Mouse (Mus musculus) fat pad, adult 2 months (tissue): Measurements from ENCODE around the gene H2-DMb1.
A peak's percentile ranks its signal among the peaks of the same experiment; 100 is the strongest.

Experiments used
- DNase-seq: peaks from one replicate; pipeline ENCODE4 v3.0.0-alpha.2; 2011; ENCODE audit warnings: low read depth, low spot score; ENCODE audit errors: extremely low read depth

The H2-DMb1 gene

DNA sequence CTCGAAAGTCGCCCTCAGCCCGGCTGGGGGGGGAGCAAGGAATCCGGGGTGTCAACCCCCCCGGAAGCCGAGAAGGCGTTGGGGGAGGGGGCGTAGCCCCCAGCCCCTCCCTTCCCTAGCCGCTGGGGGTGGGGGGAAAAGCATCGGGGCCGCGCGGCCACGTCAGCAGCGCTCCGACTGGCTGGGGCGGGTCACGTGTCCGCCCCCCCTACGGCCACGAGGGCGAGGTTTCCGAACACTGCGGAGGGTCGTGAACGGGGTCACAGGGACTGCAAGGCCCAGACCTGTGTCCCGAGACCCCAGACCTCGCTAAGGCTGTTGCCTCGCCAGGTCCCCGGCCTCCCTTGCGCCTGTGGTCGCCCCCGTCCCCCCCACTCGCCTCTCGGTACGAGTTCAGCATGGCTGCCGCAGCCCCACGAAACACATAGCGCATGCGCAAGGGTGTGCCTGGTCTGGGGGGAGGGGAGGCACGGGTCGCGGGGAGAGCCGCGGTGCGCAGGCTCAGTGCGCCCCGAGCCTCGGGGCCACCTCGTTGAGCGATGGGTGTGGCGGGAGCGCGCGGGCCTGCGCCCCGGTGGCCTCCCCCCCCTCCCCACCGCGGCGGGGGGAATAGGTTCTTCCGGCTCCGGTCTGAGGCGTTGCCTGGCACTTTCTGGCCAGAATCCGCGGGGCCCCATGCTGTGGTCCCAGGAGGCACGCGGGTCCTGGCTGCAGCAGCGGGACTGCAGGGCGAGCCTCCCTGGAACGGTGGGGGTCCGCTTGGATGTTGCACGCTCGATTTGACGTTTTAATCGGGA lies 30.5 kb upstream of the H2-DMb1 start, which contains the start of gene Brd2:
TSS of gene Brd2 (minus strand) at position 447 of the 797 bp plus-strand sequence.
- no peak for DNase-seq

DNA sequence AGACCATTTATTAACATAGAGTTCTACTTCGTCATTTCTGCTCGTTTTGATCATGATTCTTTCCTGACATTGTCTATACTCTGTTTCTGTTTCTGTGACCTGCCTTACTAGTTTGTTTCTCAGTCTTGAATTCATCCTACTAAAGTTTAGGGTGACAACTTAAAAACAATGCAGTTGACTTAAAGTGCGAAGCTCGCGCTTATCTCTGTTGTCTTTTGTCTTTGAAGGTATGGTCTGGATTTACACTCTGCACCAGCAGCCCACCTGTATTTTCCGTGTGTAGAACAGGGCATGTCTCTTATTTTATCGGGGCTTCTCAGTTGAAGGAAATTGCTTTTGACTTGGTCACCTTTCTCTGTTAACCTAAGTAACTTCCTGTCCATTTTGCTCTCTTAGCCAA lies 29.8 kb upstream of the H2-DMb1 start:
- DNase-seq: no peak

DNA sequence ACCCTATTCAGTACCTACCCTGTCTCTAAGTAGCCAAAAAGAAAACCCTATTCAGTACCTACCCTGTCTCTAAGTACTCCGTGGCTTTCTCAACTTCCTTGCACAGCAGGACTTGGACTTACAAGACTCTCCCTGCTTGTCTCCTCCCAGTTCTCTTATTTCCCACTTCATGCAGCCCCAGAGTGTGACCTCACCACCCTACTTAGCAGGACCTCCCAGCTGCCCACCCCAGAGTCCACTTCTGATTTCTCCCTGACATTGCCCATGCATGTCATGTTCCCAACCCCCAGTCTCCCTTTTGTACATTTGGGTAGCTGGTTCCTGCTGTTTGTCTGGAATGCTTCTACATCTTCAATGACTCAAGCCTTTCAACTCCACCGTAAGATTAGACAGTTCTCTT lies 29.4 kb upstream of the H2-DMb1 start:
- DNase-seq: no peak

DNA sequence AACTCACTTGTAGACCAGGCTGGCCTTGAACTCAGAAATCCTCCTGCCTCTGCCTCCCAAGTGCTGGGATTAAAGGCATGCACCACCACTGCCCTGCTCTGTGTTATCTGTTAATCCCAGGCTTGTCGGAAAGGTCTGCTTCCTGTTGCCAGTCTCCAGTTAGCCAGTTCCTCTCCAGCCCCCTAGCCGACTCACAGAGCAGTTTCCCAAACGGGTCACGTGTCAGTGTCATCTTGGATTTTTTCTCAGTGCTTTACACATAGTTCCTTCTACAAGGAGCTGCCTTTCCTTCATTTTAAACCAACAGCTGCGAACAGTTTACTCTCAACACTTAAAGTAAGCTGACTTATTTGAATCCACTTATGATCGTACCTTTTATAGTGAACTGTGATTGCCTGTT lies 28.2 kb upstream of the H2-DMb1 start:
- DNase-seq: no peak

DNA sequence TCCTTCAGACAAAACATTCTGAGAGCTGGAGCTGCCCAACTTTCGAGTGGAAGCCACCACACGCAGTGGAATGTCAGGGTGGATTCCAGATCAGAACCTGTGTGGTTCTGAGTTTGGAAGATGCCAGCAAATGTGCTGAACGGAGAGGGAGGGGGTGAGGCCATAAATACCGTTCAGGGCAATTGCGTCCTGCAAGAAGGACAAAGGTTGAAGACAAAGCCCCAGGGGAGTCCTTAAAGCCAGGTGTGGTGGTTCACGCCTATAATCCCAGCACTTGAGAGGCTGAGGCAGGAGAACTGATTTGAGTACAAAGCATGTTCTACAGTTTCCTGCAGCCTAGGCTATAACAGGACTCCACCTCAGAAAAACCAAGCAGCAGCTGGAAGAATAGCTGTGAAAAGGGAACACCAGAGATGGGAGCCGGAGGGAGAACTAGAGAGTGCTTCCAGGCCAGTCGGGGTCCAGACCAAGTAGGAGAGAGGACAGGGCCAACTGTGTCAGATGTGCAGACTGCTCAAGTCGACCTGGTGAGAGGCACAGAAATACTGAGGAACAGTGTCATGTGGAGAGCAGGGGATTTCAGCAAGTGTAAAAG lies 25.9 kb upstream of the H2-DMb1 start:
- no peak for DNase-seq

DNA sequence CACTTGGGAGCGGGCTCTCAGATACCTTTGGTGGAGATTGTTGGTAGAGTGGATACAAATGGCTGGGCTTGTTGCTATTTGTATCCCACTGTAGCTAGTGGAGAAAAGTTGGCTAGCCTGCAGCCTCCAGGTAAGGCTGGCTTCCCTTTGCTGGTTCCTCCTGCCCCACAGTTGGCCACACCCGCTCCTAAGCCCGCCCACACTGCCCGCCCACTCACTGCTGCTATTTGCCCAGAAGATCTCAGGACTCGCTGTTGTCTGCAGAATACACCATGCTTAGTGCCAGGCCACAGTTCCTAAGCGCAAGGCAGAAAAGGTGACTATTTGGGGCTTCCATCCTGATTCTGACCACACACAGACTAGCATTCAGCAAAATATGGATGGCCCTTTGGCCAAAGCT lies 25.4 kb upstream of the H2-DMb1 start:
- DNase-seq: no peak

DNA sequence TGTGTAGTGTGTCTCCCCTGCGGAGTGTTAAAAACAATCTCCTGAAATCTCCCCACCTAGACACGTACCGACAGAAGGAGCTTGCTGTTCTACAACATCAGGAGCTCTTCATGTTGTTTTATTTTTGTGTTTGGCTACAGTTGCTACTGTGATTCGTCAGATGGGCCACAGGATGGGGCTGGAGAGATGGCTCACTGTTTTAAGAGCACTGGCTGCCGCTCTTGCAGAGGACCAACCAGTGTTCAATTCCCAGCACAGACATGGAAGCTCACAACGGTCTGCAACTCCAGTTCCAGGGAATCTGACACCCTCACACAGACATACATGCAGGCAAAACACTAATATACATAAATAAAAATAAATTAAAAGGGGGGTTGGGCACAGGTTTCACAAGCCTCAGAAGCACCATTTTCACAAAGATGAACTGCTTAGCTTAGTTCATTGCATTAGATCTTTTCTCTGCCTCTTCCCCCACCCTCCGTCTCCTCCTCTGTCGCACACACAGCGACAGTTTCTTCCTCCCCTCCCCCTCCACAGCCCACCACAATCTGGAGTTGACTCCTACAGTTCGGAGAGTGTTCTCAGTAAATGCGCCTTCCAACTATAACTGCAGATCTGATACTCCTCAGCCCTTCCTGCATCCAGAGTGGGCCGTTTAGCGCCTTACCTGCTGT lies 24.5 kb upstream of the H2-DMb1 start:
- DNase-seq: no peak

DNA sequence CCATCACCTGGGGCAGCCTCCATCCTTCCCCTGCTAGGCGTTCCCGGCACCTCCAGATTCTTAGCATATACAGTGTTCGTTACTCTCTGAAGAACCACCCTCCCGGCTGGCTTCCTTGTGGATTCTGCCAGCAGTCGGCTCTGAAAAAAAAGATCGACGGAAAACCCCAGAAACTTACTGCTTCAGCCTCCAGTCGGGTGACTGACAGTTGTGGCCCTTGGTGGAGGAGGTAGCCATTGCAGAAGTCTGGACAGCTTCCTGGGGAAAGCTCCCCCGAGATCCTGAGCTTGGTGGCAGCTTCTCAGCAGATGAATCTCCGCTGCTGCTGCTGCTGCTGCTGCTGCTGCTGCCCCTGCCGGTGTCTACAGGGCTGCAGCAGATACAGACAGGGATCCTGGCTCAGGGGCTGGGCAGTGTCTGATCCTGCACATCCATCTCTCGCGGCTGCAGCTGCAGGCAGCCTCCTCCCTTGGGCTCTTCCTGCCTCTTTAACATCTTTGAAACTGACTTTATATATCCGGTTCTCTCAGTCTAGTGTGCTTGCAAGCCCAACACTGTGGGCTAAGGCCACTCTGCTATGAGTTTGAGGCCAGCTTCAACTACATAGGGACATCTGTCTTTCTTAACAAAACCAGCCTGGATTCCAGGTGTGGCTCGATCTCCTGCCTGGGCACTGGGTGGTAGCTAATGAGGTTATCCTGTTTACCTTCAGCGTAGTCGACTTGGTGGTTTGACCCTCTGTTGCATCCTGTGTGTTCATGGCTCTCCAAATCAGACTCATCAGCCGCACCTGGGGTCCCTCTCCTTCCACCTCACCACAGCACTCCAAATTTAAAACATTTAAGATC lies 23.7 kb upstream of the H2-DMb1 start:
- DNase-seq: no peak

DNA sequence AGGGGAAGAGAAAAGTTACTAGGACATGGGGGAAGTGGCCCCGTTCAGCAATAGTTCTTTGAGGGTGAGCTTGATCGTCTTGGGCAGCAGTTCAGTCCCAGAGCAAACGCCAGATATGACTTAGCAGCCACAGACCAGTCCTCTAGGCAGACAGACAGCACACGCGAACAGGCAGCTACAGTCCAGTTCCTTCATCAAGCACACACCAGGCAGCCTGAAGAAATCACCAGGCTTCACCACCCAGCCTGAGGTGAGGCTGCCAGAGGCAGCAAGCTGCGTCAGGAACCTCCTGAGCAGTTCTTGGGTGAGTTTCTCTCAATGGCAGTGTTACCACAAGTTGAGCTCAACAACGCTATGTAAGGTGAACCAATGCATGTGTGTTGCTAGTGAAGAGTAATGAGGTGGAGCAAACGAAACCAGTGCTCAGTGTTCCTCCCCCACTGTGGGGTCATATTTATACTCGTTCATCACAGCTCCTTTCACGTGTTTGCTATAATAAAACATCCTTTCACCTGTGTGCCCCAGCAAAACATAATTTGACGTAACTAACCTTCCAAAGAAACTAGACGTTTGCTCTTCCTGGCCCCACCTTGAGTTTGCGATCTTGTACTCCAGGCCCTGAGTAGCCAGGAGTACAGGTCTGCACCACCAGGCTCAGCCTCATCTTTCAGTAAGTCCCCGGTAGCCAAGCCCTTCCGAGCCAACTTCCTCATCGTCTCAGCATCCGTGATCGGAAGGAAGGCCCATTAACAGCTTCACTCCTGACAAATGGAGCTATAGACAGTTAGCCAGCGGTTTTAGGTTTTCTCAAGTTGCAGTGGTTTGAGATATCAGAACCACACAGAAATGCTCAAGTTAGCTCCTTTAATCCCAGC lies 22.6 kb upstream of the H2-DMb1 start:
- DNase-seq: no peak

DNA sequence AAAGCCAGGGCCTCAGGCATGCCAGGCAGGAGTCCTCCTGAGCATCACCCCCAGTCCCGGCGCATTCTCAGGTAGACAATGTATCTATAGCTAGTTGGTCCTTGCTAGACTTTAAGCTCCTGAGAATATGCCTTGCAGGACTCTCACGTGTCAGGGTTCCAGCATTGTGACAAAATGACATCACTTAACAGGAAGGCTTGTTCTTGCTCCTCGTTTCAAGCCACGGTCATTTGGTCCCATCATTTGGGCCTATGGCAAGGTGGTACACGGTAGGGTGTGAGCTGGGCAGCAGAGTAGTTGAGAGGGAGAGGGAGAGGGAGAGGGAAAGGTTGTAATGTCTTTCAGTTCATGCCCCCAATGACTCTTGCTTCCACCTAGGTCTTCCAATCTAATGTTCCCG lies 21.0 kb upstream of the H2-DMb1 start:
- DNase-seq: no peak

DNA sequence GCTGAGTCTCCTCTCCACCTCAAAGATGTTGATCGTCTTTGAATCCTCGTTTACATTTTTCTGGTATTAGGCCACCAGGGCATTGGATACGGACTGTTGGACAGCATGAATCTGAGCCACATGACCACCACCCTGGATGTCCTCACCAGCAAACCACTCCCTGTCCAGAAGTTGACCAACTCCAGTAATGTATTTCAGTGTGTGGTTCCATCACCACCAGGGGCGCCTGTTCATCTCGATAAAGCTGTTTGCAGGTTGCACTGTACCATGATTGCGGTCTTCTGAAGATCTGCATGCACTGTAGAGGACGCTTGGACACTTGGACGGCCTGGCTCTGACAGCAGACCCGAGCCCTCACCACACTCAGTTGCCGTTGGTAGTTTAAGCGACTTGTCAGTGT lies 19.6 kb upstream of the H2-DMb1 start:
- no peak for DNase-seq

DNA sequence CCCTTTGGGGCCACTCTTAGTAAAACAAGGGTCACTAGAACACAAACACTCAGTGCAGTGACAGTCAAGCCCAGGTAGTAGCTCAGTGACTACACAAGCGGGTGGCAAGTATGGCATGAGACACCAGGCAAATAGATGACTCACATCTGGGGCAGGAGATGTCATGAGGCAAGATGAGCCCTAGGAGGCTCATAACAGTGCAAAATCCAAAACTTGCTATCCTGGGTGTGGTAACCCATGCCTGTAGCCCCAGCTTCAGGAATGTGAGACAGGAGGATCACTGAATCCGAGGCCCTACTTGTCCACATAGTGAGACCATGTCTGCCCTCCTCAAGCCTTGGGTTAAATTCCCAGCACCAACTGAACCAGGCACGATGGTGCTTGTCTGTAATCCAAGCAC lies 18.4 kb upstream of the H2-DMb1 start:
- no peak for DNase-seq

DNA sequence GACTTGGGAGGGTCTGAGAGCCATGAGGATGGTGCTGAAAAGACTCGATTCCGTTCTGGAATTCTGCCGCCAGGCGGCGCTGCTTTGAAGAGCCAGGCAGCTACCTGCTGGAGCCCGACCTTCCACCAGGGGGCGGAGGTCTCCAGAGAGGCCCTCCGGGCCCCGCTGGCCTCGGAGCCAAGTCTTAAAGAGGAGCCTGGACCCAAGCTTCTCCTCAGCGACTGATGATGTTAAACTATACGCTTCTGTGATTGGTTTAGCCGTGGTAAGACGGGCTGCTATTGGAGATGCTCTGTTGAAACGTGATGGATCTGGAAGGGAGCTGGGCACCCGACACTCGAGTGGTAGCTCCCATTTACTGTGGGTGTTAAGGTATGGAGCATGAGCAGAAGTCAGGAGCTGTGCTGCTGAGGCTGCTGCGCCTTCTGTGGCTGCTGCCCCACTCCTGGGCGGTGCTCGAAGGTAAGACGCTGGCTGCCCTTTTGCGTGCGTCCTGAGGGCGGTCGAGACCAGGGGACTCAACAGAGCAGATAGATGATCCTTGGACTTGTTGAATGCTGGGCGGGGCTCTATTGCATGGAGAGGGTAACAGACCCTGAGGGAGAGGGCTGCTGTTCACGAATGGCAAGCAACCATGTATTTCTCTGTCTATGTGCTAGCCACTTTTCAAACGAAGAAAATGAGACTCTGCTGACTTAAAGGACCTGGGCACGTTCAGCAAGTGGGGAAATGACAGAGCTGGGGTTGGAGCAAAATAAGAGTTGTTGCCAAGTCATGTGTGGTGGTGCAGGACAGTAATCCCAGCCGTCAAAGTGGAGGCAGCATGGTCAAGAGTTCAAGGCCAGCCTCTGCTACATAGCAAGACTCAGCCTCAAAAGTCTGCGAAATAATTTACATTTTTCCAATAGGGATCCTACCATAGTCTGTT lies 17.3 kb upstream of the H2-DMb1 start:
- peak; percentile 79 for DNase-seq

DNA sequence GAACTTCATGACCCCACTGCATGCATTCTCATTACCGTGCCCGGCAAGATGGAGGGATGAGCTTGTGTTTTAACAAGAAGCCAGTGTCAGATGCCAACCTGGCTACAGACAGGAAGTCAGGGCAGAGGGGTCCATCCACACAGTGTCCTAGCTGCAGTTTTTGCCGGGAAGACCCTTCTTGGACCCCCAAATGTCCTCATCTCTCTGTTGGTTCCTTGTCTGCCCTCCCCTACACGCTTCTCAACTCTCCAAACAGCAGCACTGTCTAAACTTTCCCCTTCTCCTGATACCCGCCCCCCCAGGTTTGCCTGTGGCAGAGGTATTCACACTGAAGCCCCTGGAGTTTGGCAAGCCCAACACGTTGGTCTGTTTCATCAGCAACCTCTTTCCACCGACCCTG lies 15.3 kb upstream of the H2-DMb1 start:
- no peak for DNase-seq

DNA sequence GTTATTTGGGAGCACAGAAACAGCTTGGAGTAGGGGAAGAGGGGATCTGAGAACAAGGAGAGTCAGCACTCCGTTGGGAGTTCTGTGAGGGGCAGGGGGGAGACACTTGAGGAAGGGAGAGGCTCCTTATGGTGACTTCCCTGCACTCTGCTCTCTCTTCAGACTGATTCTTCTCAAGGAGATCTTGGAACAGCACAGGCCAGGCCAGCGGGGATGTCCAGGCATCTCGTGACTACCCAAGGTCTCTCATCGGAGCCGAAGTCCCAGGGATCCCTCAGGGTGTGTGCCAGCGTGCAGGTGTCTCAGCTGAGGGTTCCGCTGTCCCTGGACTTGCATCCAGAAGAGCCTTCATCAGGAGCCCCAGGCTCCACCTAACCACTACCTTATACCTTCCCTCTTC lies 14.2 kb upstream of the H2-DMb1 start:
- DNase-seq: no peak

DNA sequence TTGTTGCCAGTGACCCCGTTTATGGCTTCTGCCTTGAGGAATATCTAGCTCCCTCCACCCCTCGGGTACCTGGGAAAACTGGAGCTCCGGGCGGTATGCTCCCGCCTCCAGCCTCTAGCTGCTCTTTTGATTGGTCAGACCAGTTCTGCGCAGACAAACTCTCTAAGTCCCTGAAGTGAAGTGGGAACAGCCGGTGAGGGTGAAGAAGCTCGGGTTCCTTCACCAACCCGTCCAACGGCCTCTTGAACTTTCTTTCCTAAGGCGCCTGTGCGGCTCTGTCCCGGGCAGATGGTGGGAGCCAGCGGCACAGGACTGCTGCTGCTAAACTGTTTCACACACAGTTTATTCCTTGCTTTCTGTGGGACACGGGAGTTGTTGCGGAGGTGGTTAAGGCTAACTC lies 13.5 kb upstream of the H2-DMb1 start:
- DNase-seq: no peak

DNA sequence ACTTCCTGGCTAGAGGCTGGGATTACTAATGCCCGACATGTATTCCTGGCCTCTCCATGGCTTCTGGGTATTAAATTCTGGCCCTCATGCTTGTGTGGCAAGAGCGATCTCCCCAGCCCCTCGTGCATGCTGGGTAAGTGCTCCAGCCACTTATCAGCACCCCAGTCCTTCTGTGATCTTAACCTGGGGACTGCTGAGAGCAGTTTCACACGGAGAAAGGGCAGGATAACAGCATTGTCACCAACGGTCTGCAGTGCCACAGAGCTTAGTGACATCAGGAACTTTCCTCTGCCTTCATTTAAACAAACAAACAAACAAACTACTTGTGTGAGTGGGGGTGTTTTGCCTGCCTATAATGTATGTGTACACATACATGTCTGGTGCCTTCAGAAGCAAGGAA lies 12.6 kb upstream of the H2-DMb1 start:
- no peak for DNase-seq

DNA sequence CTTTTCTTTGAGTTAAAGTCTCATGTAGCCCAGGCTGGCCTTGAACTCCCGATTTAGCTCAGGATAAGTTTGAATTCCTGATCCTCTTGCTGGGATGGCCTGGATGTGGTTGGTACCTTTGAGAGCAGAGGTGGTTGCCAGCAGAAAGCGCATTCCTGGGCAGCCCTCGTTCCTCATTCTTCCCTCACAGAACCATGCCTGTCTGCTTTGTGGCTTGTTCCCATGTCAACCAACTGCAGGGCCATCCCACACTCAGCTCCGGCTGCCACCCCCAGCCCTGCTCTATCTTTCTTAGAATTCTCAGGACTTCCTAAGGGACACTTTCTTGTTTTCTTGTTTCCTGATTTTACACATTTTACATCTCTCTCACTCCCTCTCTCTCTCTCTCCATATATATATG lies 11.4 kb upstream of the H2-DMb1 start:
- no peak for DNase-seq

DNA sequence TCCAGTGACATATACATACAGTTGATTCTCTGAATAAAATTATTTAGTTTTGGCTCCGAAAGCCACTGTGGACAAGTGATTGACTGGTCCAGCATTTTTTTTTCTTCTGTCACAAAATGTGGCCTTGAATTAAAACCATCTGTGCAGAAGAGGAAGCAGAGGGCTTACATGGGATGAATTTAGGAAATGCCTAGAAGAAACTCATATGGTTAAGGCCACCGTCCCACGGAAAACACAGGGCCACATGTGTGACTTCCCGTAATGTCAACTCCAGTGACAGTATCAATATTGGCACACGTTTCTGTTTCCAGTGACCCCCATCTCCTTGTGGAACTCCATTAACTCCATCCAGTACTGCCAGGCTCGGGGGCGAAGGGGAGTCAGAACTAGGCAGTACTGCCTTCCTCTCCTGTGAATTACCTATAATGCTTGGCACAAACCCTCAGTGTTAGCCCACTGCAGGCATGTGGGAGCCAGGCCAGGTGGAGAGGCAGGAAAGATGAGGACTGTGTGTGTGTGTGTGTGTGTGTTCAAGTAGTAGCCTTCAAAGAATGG lies 10.3 kb upstream of the H2-DMb1 start:
- no peak for DNase-seq
